Mouse (Mus musculus): Measurements from ENCODE around the gene Gm14548.
"Not testable (repeated sequence)": the region's sequence is repeated elsewhere in the genome, so short reads cannot be mapped to it uniquely, and the experiment has no call there.

The Gm14548 gene

DNA sequence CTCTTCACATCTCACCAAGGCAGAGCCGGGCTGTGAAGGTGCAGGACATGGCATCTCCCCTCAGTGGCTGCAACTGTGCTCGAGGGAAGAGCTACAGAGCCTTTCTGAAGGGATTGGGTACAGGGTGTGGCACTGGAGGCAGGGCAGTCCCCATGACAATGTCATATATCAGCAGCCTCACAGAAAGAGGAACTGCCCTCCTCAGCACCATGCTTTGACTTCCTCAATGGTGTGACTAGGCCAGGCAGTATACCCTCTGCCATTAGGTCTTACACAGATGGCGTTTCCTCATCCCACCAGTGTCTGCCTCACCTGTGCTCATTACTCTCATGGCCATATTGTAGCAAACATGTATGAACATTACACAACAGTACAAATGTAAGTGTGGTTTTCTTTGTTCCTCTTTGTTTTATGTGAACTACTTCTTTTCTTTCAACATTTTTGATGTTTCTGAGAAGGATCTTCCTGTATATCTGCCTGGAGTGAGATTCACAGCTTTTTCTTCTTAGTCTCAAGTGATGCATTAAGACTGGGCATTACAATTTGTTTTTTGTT, at the start of gene Gm14548:
TSS of gene Gm14548 (minus strand) at position 85 of the 555 bp plus-strand sequence.
- not testable (repeated sequence) for DNase-seq (ENCODE audit: extremely low read depth, low read depth, low spot score)

DNA sequence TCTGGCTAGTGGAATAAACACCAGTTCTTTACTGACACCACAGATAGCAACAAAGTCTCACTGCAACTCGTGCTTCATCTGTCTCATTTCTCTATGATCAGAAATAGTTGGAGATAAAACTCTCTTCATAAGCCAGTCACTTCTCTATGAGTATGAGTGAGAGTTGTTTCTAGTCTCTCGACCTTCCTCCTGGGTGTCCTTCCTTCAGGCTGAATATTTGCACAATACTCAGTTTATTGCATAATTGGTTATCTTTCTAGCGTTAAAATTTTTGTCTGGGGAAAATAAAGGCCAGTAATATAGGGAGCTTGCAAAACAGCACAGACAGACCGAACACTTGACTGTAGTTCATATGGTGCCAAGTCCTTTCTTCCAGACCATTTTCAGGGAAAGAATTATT, 48.2 kb upstream of the Gm14548 start:
- no peak for DNase-seq (ENCODE audit: extremely low read depth, low read depth, low spot score)

DNA sequence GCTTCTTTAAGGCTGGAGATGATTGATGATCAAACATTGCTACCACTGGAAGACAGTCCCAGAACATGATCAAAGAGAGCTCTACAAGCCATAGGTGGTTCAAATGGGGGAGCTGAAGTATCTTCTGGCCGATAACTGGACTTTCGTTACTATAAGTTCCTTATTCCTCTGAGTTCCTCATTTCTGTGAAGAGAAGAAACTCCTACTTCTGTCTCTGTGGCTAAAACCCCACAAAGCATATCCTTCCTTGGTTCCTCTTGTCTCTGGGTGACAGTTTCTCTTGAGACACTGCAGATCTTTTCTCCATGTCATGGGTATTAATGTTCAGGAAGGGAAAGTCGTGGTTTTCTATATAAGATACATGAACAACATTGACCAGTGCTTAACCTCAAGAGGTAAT, 43.0 kb upstream of the Gm14548 start:
- DNase-seq (ENCODE audit: extremely low read depth, low read depth, low spot score) = no peak

DNA sequence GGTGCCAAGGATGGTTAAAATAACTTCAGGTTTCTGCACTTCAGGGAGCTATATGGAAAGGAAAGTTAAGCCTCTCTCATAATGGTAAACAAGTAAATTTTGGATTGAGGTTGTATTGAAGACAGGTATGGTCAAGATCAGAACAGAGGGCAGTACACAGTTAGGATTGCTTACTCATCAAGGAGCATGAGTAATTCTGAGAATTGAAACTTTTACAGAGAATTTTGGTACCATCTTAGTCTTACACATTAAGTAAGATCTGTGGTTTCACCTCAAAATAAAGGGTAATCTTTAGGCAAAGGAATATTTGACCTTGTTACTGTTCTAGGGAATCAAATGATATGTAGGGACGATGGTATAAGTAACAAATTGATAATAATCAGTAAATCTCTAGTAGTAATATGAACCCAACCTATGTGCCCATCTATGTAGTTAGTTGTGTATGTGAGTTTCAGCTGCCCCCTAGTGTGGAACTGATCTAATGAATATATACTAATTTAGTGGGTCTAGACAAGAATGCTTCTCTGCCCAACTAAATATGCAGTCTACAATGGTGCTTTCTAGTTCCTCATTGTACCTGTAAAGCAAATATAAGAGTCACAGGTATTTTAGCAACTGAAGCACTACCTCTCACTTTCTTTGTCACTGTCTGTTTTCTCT, 42.1 kb upstream of the Gm14548 start:
- DNase-seq (ENCODE audit: extremely low read depth, low read depth, low spot score) = no peak

DNA sequence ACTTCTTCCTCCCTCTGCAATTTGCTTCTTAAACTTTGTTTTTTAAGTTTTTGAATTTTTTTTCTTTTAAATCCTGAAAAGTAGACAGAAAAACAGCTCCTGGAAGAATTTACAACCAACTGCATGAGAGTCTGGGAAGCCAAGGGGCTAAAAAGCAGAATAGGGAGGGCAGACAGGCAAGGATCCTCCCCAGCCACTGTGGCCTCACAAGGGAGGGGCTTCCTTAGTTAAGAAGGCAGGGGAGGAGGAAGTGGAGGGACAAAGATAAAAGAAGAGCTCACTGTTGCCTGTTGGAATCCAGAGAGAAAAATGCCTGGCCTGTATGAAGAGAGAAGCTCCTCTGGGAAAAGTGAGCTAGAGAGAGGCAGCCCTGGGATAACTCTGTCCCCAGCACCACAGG, 37.6 kb upstream of the Gm14548 start:
- not testable (repeated sequence) for DNase-seq (ENCODE audit: extremely low read depth, low read depth, low spot score)

DNA sequence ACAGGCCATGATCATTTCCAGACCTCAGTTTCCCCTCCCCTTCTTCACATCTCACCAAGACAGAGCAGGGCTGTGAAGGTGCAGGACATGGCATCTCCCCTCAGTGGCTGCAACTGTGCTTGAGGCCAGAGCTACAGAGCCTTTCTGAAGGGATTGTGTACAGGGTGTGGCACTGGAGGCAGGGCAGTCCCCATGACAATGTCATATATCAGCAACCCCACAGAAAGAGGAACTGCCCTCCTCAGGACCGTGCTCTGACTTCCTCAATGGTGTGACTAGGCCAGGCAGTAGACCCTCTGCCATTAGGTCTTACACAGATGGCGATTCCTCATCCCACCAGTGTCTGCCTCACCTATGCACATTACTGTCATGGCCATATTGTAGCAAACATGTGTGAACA, 17.5 kb upstream of the Gm14548 start, which contains the start of gene Lilra6:
TSS of gene Lilra6 (minus strand) at position 117 of the 400 bp plus-strand sequence.
- not testable (repeated sequence) for DNase-seq (ENCODE audit: extremely low read depth, low read depth, low spot score)

DNA sequence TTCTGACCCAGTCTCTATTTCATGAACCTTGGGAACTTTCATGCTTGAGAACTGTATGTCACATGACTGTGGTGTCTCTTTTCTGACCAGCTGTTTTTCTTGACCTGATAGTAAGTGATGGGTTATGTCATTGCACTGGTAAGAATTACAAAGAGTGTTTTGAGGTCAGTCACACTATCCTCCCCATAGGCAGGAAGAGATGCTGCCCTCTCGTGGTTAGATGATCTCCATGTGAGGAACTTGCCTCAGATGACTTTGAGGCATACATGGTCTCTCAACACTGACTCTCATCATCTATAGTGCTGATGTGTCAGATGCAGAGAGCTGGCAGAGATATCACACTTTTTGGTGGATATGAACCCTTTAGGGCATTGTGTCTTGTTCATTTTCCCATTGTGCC, 5.8 kb upstream of the Gm14548 start:
- DNase-seq (ENCODE audit: extremely low read depth, low read depth, low spot score) = no peak

DNA sequence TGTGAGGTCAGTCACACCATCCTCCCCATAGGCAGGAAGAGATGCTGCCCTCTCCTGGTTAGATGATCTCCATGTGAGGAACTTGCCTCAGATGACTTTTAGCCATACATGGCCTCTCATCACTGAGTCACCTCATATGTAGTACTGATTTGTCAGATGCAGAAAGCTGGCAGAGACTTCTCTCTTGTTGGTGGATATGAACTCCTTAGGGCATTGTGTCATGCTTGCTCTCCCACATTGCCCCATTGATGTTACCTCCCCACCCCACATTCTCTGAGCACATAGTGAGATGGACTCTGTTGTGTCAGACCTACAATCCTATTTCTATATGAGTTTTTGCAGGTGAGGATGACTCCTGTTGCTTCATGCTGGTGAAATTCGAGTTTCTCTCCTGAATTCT, 22.9 kb downstream of the Gm14548 start:
- DNase-seq (ENCODE audit: extremely low read depth, low read depth, low spot score) = not testable (repeated sequence)

DNA sequence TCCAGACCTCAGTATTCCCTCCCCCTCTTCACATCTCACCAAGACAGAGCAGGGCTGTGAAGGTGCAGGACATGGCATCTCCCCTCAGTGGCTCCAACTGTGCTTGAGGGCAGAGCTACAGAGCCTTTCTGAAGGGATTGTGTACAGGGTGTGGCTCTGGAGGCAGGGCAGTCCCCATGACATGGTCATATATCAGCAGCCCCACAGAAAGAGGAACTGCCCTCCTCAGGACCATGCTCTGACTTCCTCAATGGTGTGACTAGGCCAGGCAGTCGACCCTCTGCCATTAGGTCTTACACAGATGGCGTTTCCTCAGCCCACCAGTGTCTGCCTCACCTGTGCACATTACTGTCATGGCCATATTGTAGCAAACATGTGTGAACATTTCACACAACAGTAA, 53.0 kb downstream of the Gm14548 start, which contains the start of gene Pira2:
TSS of gene Pira2 (minus strand) at position 101 of the 400 bp plus-strand sequence.
- not testable (repeated sequence) for DNase-seq (ENCODE audit: extremely low read depth, low read depth, low spot score)

DNA sequence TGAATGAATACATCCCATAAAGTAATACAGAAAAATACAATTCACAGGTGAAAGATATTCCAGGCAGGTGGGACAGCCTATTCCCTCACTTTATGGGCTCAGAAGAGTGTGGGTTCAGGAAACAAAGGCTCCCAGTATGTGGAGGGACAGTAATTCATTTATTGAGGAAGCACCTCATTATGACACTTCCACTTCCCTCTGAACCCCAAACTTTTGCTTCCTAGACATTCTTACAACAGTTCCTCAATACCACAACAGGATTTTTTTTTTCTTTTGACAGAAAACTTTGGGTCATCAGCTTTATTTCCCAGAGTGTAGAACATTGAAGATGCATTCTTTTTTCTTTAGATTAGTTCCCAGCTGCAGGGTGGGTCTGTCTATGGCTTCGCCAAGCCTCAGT, 60.1 kb downstream of the Gm14548 start:
- not testable (repeated sequence) for DNase-seq (ENCODE audit: extremely low read depth, low read depth, low spot score)
